Mouse (Mus musculus): Measurements from ENCODE around the gene Lsamp.

DNA sequence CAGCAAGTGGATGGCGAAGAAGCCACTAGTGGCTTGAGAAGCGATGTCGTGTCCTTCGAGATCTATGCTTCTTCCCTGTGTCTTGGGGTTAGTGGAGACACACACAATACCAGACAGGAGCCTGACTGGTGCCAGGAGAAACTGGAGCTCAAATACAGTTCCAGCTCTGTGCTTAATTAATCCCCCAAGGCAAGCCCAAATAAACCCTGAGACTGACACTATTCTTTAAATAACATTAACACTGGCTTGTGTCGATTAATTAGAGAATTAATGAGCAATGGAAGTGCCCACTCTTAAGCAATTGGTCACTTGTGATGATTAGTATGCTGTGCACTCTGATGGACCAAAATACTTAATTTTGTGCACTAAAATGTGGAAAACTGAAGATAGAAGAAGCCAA, 668.6 kb downstream of the Lsamp start:
- TF ChIP-seq CTCF (IDR thresholded peaks at IDR 0.05; ENCODE audit: low read depth, low read length), result no peak
- TF ChIP-seq POLR2A (IDR thresholded peaks at IDR 0.05; ENCODE audit: extremely low read depth, insufficient read depth, low read length), result no peak
